Mouse (Mus musculus) urinary bladder, adult 2 months (tissue): ENCODE data around the gene Slc10a6. TPM values are rescaled to one million over a fixed set of nuclear protein-coding genes. Genes with fewer than 3 reads are reported as not detected.

Experiments
- DNase-seq: peaks from one replicate; pipeline ENCODE4 v3.0.0; 2022; ENCODE audit warnings: low spot score
- polyA plus RNA-seq: library from polyadenylated mRNA; depleted of rRNA; stranded (reverse); fragments of >200 nt; gene quantifications from 2 replicates; pipeline ENCODE4 v1.2.3, GENCODE M21; 2012

The Slc10a6 gene
- polyA plus RNA-seq, 1 experiment, result 7.9 TPM

DNA sequence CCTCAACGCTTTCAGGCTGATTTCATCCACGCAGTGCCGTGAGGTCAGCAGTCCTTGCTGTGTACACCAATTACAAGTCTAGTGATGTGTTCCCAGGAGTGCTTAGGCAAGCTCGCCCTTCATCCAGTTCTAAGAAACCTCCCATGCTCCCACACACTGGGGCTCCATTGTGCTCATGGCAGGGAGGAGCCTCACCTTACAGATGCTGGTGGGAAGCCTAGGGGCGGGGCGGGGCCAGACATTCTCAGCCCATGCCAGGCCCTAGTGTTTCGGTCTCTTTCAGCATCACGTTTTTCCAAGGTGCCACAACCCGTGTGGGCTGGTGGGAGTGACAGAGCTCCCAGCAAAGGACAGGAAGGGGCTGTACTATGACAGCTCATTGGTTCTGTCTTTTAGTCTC lies 12.0 kb downstream of the Slc10a6 start:
- DNase-seq, result no peak

- DNase-seq, result no peak
Observed at GRCm38 (mm10) chr5:103614356-103614755, 14.8 kb downstream of the Slc10a6 start.

- no peak for DNase-seq
Observed at GRCm38 (mm10) chr5:103612316-103612715, 16.9 kb downstream of the Slc10a6 start.

DNA sequence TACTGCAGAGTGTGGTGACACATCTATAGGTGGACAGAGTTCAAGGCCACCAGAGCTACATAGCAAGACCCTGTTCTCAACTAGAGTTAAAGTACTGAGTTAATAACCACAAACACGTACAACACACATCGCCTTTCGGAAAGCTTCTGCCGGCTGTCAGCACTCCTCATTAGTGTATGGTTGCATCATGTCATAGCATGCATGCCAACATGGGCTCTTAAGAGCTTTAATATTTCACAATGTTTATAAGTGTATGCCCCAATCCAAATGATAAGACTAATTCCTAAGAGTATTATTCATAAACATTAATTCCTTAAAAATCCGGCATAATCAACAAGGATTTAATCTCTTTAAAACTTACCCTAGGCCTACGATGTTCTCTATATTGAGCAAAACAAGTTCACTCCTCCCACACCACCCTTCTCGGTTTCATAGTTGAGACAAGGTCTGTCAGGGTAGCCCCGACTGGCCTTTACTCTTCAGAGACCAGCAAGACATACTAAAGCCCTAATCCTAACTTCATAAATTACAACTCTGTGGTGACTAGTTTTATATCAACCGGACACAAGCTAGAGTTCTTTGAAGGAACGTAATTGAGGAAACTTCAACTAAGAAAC lies 18.2 kb downstream of the Slc10a6 start:
- no peak for DNase-seq

- no peak for DNase-seq
Observed at GRCm38 (mm10) chr5:103610148-103610547, 19.1 kb downstream of the Slc10a6 start.

DNA sequence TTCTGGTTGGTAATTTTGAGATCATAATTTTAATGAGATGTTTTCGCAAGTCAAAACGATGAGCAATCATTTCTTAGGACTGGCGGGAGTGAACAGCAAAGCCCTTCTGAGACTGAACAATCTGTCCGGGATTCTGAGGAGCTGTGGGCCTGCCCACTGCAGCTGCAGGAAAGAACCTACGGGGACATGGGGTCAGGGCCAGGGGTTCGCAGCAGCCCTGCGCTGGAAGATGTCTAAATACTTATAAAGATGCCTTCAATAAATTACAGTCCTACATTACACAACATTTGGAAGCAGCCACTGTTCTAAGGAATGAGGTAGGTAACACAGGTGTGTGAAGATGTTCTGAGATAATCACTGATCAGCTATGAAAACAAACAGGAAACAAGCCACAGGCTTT lies 23.5 kb downstream of the Slc10a6 start:
- DNase-seq, result no peak

DNA sequence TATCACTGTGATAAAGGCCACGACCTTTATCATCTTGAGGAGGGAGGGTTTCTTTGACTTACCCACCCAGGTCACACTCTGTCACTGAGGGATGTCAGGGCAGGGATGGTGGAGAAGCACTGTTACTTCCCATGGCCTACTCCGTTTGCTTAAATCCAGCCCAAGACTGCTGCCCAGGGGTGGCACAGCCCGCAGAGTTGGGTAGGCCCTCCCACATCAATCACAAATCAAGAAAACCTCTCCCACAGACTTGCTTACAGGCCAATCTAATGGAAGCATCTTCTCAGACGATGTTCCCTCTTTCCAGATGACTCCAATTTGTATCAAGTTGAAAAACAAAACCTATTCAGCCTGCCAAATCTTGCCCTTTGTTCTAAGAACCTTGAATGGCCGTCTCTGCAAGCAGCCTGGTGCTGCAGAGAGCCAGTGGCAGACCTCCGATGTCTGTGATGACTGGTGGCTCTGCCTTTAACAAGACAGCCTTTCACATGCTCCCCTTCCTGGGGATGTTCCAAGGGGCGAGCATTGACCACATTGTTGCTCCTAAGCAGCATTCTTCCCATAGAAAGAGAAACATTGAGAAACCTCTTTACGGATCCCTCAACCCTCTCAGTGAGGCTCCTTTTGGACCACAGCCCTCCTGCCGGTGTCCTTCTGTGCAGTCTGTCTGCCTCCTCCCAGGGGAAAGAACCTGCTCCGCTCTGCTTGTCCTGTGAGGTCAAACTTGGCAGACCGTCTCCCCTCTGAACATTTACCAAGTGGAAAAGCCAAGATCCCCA lies 25.9 kb downstream of the Slc10a6 start:
- no peak for DNase-seq

- no peak for DNase-seq
Observed at GRCm38 (mm10) chr5:103598881-103599280, 30.3 kb downstream of the Slc10a6 start.

DNA sequence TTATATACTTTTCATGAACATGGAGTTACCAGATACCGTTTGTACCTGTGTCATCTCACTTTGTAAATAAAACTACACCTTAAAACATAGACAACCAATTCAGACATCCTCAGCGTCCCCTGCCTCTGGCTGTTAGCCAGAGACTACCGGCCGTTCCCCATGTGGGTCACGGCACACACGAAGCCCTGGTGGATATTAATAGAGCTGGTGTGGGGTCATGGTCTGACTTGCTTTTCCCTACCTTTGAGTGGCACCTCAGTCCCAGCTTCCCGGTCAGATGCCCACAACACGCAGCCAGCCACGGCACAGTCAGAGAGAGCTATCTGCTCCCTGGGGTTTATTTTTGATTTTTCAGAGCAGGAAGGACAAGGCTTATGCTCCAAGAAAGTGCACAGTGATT lies 30.9 kb downstream of the Slc10a6 start:
- DNase-seq, result no peak

GRCm38 (mm10) chr5:103597604-103598003 lies 31.6 kb downstream of the Slc10a6 start:
- no peak for DNase-seq

GRCm38 (mm10) chr5:103596467-103597146 lies 32.6 kb downstream of the Slc10a6 start:
- DNase-seq, result no peak

GRCm38 (mm10) chr5:103595394-103596226 lies 33.6 kb downstream of the Slc10a6 start:
- DNase-seq, result no peak

DNA sequence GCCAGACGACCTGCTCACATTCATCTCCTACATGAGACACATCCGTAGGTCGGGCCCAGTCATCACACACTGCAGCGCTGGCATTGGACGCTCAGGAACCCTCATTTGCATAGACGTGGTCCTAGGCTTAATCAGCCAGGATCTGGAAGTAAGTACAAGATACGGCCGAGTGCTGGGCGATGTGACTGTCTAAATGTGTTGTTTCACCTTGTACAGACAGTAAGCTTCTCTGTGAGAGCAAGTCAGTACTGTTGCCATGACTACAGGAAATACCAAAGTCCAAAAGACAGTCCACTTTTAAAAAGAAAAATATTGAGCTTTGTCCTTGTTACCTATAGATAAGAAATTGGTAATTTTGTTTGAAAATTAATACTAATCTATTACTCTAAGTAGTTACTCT lies 35.6 kb downstream of the Slc10a6 start:
- DNase-seq, result no peak

DNA sequence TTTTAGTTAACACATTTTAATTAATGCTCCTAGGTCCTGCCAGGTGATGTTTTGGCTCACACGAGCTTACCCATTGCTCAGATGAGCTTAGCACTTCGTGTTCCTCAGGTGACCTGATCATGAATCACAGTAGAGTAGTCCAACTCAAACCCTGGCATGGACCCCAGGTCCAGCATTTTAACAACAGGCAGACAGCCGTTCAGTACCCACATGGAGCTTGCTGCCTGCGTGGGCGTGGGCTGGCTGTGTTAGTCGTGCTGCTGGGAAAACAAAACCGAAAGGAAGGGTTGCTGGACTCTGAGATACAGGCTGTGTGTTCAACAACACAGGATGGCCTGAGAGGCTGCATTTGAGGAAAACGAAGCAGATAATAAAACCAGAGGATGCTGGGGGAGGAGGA lies 36.5 kb downstream of the Slc10a6 start:
- DNase-seq, result no peak

- no peak for DNase-seq
Observed at GRCm38 (mm10) chr5:103591846-103592245, 37.4 kb downstream of the Slc10a6 start.

DNA sequence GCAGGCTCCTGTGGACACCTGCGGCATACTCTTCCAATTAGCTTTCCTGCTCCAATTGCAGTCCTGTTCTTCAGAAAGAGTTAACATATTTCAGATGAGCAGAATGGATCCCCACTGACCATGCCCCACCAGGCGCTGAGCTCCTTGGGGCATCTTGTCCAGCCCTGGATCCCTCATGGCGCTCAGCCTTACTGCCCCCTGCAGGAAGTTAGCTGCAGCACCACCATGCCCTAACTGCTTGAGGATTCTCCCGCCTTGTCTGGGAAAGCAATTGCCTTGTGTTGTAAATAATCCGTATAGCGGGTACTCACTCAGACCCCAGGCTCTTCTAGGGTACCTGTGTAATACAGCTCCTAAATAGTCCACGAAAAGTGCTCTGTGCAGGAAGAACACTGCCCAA lies 42.0 kb downstream of the Slc10a6 start:
- no peak for DNase-seq

DNA sequence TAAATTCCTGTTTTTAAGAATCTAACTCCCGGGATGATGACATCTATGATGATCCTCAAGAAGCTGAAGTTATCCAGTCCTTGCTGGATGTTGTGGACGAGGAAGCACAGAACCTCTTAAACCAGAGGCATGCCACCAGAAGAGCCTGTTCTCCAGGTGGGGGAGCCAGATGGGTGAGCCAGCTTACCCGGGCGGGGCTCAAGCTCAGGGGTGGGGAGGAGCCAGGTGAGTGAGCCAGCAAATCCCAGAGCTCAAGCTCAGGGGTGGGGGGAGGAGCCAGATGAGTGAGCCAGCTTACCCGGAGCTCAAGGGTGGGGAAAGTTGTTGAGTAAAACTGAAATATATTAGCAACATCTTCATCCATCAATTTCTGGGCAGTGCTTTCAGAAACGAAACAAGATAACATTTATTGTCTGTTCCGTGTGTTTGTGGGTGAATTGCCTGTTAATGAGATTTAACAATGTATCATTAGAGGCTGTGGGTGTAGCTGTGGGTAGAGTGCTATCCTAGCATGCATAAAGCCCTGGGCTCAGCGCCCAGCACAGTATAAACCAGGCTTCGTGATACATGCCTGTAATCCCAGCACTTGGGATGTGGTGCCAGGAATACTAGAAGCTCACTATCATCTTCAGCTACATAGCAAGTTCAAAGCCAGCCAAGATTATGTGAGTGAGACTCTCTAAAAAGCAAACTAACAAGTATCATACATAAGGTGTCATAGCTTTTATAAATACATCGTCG lies 49.4 kb downstream of the Slc10a6 start:
- DNase-seq, result no peak

- DNase-seq, result no peak
Observed at GRCm38 (mm10) chr5:103569446-103569845, 59.8 kb downstream of the Slc10a6 start.

DNA sequence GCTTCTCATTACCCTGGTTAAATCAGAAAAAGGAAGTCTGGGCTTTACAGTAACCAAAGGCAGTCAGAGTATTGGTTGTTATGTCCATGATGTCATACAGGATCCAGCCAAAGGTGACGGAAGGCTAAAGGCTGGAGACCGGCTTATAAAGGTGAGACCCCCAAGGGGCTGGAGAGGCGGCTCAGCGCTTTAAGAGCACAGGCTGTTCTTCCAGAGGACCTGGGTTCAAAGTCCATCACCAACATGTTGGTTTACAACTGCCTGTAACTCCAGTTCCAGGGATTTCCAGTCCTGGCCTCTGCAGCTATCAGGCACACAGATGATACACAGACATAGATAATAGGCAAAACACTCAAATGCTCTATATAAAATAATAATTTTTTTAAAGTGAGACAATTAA lies 61.2 kb downstream of the Slc10a6 start:
- no peak for DNase-seq

- DNase-seq, result no peak
Observed at GRCm38 (mm10) chr5:103560546-103560945, 68.7 kb downstream of the Slc10a6 start.
